Mouse (Mus musculus): ENCODE measurements at regions not wholly inside any gene's neighbourhood (a gene's known extent, or its start where the extent isn't known, plus 50 kb on each side); places are given as distances from the start of the nearest gene placed in this dataset.

DNA sequence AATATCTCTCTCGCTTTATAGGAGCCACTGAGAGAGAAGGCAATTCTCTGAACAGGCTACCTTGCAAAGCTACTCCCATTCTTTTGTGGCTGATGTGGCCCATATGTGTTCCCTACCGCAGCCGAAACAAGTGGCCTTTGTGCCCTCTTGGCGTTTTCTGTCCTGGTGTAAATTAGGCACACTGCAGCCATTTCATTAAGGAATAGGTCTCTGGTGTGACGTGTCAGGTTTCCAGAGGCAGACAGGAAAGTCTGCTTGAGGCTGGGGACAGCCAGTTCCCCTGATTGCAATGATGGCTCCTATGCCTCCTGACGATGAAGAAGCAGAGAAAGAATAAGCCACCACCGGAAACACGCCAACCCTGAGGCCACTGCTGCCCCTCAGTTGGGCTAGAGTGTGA lies 59.3 kb upstream of the Bcor start:
- H3K36me3 ChIP-seq (ENCODE audit: control insufficient read depth), result no peaks in the 10 kb centered on the region
- no peaks in the 10 kb centered on the region for H3K27me3 ChIP-seq (ENCODE audit: control insufficient read depth)
- TF ChIP-seq GATA1 (IDR thresholded peaks at IDR 0.05; ENCODE audit: low read length), result no peak
- TF ChIP-seq TAL1 (IDR thresholded peaks at IDR 0.05; ENCODE audit: low read length), result no peak
- no peaks in the 10 kb centered on the region for H3K9me3 ChIP-seq (ENCODE audit: control insufficient read depth, low read length)
- no peak overlapping the region for H3K4me3 ChIP-seq (replicated peaks)
- H3K4me1 ChIP-seq (ENCODE audit: control insufficient read depth), result no peaks in the 10 kb centered on the region

- H3K27me3 ChIP-seq (ENCODE audit: control insufficient read depth), result peaks cover 5% of the 10 kb centered on the region
- H3K4me1 ChIP-seq (ENCODE audit: control insufficient read depth), result no peaks in the 10 kb centered on the region
- no peak overlapping the region for H3K4me3 ChIP-seq (replicated peaks)
- no peaks in the 10 kb centered on the region for H3K9me3 ChIP-seq (ENCODE audit: control insufficient read depth, low read length)
- no peaks in the 10 kb centered on the region for H3K36me3 ChIP-seq (ENCODE audit: control insufficient read depth)
- TF ChIP-seq GATA1 (IDR thresholded peaks at IDR 0.05; ENCODE audit: low read length) (no peak), TAL1 (IDR thresholded peaks at IDR 0.05; ENCODE audit: low read length) (no peak)
These were observed 64.2 kb upstream of the Bcor start for GRCm38 (mm10) chrX:12224314-12224713.

GRCm38 (mm10) chrX:12225116-12225891 lies 65.1 kb upstream of the Bcor start:
- no peaks in the 10 kb centered on the region for H3K9me3 ChIP-seq (ENCODE audit: control insufficient read depth, low read length)
- H3K4me3 ChIP-seq (replicated peaks), result no peak overlapping the region
- H3K27me3 ChIP-seq (ENCODE audit: control insufficient read depth), result peaks cover 5% of the 10 kb centered on the region
- H3K36me3 ChIP-seq (ENCODE audit: control insufficient read depth), result no peaks in the 10 kb centered on the region
- no peaks in the 10 kb centered on the region for H3K4me1 ChIP-seq (ENCODE audit: control insufficient read depth)
- TF ChIP-seq TAL1 (IDR thresholded peaks at IDR 0.05; ENCODE audit: low read length) (no peak), GATA1 (IDR thresholded peaks at IDR 0.05; ENCODE audit: low read length) (no peak)

- TF ChIP-seq GATA1 (IDR thresholded peaks at IDR 0.05; ENCODE audit: low read length) (no peak), TAL1 (IDR thresholded peaks at IDR 0.05; ENCODE audit: low read length) (no peak)
These were observed 65.7 kb upstream of the Bcor start for GRCm38 (mm10) chrX:12225892-12226206.

DNA sequence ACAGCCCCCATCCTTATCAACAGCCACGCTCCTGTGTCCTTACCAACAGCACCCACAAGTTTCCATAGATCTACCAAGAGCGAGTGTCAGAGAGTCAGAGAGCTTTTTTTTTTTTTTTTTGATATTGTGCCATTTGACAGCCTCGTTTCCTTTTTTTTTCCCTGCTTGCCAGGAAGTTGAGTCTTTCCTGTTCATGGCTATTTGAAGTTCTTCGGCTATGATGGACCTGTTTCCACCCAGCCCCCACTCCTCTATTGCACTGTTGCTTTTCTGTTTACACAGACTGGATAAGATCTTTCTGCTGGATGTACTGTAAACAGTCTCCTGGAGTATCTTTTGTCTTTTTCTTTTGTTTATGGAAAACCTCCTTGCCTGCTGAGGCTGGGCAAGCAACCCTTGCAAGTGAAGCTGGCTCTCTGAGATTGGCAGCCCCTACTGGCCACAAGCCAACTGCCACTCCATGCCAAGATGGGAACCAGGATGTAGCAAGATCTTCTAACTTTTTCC lies 80.4 kb upstream of the Bcor start:
- H3K9me3 ChIP-seq (ENCODE audit: control insufficient read depth, low read length), result peaks cover 15% of the 10 kb centered on the region
- H3K36me3 ChIP-seq (ENCODE audit: control insufficient read depth), result no peaks in the 10 kb centered on the region
- no peak for TF ChIP-seq TAL1 (IDR thresholded peaks at IDR 0.05; ENCODE audit: low read length)
- no peak for TF ChIP-seq GATA1 (IDR thresholded peaks at IDR 0.05; ENCODE audit: low read length)
- no peaks in the 10 kb centered on the region for H3K27me3 ChIP-seq (ENCODE audit: control insufficient read depth)
- H3K4me1 ChIP-seq (ENCODE audit: control insufficient read depth), result no peaks in the 10 kb centered on the region
- H3K4me3 ChIP-seq (replicated peaks), result no peak overlapping the region

More at GRCm38 (mm10) chrX:12225892-12226206, 65.7 kb upstream of the Bcor start:
- H3K36me3 ChIP-seq (ENCODE audit: control insufficient read depth), result no peaks in the 10 kb centered on the region
- H3K27me3 ChIP-seq (ENCODE audit: control insufficient read depth), result peaks cover 5% of the 10 kb centered on the region
- H3K4me1 ChIP-seq (ENCODE audit: control insufficient read depth), result no peaks in the 10 kb centered on the region
- H3K9me3 ChIP-seq (ENCODE audit: control insufficient read depth, low read length), result peaks cover 3% of the 10 kb centered on the region; the same call in 1 of the 2 replicates
- H3K4me3 ChIP-seq (replicated peaks), result no peak overlapping the region

DNA sequence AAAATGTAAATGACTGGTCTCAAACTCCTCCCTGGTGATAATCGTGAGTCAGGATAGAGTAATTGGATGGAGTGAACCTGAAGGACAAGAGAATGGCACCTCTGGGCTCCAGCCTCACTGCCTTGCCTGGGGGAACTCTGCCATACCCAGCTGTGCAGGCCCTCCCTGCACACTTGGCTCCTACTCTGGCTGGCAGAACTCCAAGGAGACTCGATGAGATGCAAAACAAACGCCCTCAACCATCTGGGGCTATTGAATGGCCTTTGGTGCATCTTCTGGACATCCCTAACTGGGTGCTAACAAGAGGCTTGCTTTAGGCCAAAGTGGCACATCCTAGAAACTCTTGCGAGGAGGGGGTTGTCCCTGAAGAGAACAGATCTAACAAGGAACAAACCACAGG lies 81.6 kb upstream of the Bcor start:
- peaks cover 15% of the 10 kb centered on the region for H3K9me3 ChIP-seq (ENCODE audit: control insufficient read depth, low read length)
- no peaks in the 10 kb centered on the region for H3K36me3 ChIP-seq (ENCODE audit: control insufficient read depth)
- H3K4me3 ChIP-seq (replicated peaks), result no peak overlapping the region
- H3K27me3 ChIP-seq (ENCODE audit: control insufficient read depth), result no peaks in the 10 kb centered on the region
- no peak for TF ChIP-seq TAL1 (IDR thresholded peaks at IDR 0.05; ENCODE audit: low read length)
- no peak for TF ChIP-seq GATA1 (IDR thresholded peaks at IDR 0.05; ENCODE audit: low read length)
- no peaks in the 10 kb centered on the region for H3K4me1 ChIP-seq (ENCODE audit: control insufficient read depth)

GRCm38 (mm10) chrX:12249071-12249470 lies 88.9 kb upstream of the Bcor start:
- TF ChIP-seq GATA1 (IDR thresholded peaks at IDR 0.05; ENCODE audit: low read length) (no peak), TAL1 (IDR thresholded peaks at IDR 0.05; ENCODE audit: low read length) (no peak)

DNA sequence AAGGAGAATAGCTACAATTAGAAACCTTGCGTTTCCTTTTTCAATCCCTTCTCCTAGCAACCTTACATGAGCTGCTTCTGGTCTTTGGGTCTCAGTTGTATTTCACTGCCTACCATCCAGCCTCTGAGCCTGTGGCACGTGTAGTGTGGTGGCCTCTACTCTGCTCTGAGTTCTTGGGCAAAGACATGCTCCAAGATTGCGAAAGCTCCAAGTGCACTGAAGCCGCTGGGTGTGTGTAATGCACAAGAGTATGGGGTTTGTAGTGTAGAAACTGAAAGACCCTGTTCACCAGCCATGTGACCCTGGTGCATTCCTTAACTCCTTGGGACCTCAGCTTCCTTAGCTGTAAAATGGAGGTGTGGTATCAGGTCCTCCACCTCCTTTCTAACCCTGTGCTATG lies 89.8 kb upstream of the Bcor start:
- H3K4me3 ChIP-seq (replicated peaks), result no peak overlapping the region
- no peaks in the 10 kb centered on the region for H3K9me3 ChIP-seq (ENCODE audit: control insufficient read depth, low read length)
- peaks cover 15% of the 10 kb centered on the region for H3K27me3 ChIP-seq (ENCODE audit: control insufficient read depth)
- H3K4me1 ChIP-seq (ENCODE audit: control insufficient read depth), result peaks cover 5% of the 10 kb centered on the region
- no peak for TF ChIP-seq TAL1 (IDR thresholded peaks at IDR 0.05; ENCODE audit: low read length)
- TF ChIP-seq GATA1 (IDR thresholded peaks at IDR 0.05; ENCODE audit: low read length), result no peak
- H3K36me3 ChIP-seq (ENCODE audit: control insufficient read depth), result no peaks in the 10 kb centered on the region

More at GRCm38 (mm10) chrX:12249071-12249470, 88.9 kb upstream of the Bcor start:
- Histone ChIP-seq H3K27me3 (ENCODE audit: control insufficient read depth) (peaks cover 15% of the 10 kb centered on the region), H3K4me3 (replicated peaks) (no peak overlapping the region), H3K9me3 (ENCODE audit: control insufficient read depth, low read length) (peaks cover 6% of the 10 kb centered on the region), H3K4me1 (ENCODE audit: control insufficient read depth) (peaks cover 5% of the 10 kb centered on the region), H3K36me3 (ENCODE audit: control insufficient read depth) (no peaks in the 10 kb centered on the region)

DNA sequence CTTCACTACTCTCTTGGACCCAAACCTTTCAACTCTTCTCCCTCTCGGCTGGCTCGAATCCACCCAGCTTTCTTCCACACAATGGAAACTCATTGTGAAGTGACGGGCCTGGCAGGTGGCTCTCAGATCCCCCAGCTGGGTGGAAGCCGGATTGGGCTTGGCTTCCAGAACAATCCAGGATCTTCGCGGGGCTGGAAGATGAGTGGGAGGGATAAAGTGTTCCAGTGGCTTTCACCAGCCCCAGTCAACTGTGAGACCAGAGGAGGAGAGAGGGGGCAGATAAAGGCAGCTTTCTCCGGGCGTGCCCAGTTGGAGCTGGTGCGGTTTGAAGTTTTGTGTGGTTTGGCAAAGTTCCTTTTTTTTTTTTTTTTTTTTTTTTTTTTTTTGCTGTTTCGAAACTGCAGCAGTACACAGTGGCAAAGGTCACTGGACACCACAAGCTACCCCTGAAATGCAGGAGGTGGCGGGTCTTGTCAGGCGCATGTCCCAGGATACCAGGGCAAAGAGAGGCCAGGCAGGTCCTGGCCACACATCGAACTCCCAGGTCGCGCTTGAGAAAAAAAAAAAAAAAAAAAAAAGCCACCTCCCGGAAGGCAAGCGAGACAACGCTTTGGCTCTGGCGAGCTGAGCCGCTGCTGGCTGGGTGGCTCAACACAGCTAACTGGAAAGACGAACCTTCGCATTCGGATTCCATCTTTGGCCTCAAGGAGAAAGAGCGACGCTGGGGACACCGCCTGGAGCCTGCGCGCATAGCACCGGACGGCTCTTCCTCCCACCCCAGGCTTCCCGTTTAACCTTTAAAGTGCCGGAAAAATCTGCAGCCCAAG lies 91.9 kb upstream of the Bcor start:
- Histone ChIP-seq H3K27me3 (ENCODE audit: control insufficient read depth) (peaks cover 15% of the 10 kb centered on the region), H3K4me1 (ENCODE audit: control insufficient read depth) (peaks cover 5% of the 10 kb centered on the region), H3K36me3 (ENCODE audit: control insufficient read depth) (no peaks in the 10 kb centered on the region), H3K4me3 (replicated peaks) (peak overlapping the region; percentile 46), H3K9me3 (ENCODE audit: control insufficient read depth, low read length) (no peaks in the 10 kb centered on the region)
- TF ChIP-seq GATA1 (IDR thresholded peaks at IDR 0.05; ENCODE audit: low read length), result no peak
- no peak for TF ChIP-seq TAL1 (IDR thresholded peaks at IDR 0.05; ENCODE audit: low read length)

Measured in erythroblast, embryonic 14.5 days (primary cell).